Mouse (Mus musculus) CD4-positive, CD25-positive, alpha-beta regulatory T cell, adult 4 months (primary cell): Measurements from ENCODE around the gene Amz1. TPM values are rescaled to one million over a fixed set of nuclear protein-coding genes. Genes with fewer than 3 reads are reported as not detected.

Source experiments
- ATAC-seq: one replicate; pipeline ENCODE4 v1.8.0; 2017
- polyA plus RNA-seq, 2 experiments: library from polyadenylated mRNA; unstranded; fragments of 100-300 nt; shearing (Covaris generic); gene quantifications; one replicate each; pipeline ENCODE4 v1.2.1; 2017

Amz1 gene
- polyA plus RNA-seq, 2 experiments from 2014 or later, result 0.33 to 0.50 TPM

DNA sequence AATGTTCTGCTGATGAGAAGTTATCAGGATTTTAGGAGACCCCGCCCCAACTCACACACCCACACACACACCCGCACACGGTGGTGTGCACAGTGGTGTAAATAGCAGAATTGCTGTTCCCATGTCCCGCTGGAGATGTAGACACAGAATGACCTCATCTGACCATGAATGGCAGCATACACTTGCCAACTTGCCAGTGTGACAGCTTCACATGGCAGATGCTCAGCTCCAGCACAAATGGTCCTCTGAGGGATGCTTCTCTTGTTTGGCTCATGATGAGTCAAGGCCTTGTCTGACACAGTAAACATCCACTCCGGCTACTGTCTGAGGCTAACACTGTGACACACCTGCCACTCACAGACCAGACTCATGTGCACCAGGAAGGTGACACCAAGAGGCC lies 44.4 kb downstream of the Amz1 start:
- ATAC-seq, result no peak

GRCm38 (mm10) chr5:140771612-140772011 lies 47.7 kb downstream of the Amz1 start:
- peak; percentile 82 for ATAC-seq

- ATAC-seq, result peak; percentile 44
These were observed 48.2 kb downstream of the Amz1 start for GRCm38 (mm10) chr5:140772158-140772557.

DNA sequence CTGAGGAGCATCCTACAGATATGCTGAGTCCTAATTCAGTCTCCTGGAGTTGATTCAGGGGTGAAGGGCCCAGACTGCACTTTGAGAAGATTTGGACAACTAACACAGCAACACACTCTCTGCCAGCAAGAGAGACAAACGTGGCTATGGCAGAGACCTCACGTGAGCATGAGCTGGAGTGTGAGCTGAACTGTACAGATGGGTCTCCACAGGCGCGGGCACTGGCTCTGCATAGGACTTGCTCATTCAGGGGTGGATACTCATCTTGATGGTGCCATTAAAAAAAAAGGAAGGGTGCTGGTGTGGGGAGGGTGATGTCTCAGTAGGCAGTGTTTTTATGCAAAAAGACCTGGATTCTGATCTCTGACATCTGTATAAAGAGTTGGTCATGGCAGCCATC lies 51.2 kb downstream of the Amz1 start:
- ATAC-seq, result no peak

GRCm38 (mm10) chr5:140776968-140777367 lies 53.0 kb downstream of the Amz1 start:
- ATAC-seq, result no peak

- ATAC-seq, result no peak
These were observed 57.2 kb downstream of the Amz1 start for GRCm38 (mm10) chr5:140781122-140781521.

GRCm38 (mm10) chr5:140781886-140782572 lies 58.1 kb downstream of the Amz1 start:
- no peak for ATAC-seq

DNA sequence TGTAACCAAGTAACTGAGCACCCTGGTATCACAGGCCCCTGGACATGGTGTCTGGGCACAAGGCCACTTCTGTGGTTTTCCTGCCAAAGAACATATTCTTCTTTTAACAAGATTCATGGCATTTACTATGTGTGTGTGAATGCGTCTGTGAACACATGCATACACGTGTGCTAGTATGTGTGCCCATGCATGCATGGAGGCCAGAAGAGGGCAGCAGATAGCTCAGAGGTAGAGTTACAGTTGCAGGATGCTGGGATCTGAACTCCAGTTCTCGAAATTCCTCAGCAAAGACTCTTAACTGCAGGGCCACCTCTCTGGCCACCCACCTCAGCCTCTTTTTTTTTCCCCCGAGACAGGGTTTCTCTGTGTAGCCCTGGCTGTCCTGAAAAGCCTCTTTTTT lies 59.6 kb downstream of the Amz1 start:
- ATAC-seq, result no peak

DNA sequence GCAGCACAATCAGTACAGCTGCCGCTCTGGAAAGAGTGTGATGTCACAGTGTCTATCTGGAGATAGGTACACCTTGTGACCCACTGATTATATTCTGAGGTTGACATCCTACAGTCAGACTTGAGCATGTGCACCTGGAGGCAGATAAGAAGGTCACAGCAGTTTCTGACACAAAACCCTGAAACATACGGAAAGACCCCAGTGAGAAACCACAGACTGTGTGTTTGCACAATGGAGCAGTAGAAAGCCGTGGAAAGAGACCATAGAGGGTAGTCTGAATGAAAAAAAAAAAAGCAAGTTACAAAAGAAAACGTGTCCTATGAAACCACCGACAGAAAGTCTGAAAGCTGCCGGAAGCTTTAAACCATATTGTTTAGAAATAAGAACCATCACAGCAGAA lies 60.4 kb downstream of the Amz1 start:
- ATAC-seq, result no peak

- ATAC-seq, result no peak
These were observed 61.4 kb downstream of the Amz1 start for GRCm38 (mm10) chr5:140785240-140785872.

DNA sequence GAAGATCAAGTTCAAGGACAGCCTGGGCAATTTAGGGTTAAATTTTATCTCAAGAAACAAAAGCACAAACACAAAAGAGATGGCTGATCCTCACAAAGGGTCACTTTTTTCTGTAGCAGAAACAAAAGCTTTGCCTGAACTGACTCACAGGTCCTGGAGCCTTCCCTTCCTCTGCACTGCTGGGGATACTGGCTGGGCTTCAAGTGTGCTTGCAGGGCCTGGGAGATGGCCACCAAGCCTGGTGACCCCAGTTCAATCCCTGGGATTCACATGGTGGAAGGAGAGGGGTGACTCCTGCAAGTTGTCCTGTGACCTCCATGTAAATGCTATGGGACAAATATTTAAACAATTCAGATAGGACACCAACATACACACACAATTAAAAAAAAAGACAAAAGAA lies 65.6 kb downstream of the Amz1 start:
- no peak for ATAC-seq

DNA sequence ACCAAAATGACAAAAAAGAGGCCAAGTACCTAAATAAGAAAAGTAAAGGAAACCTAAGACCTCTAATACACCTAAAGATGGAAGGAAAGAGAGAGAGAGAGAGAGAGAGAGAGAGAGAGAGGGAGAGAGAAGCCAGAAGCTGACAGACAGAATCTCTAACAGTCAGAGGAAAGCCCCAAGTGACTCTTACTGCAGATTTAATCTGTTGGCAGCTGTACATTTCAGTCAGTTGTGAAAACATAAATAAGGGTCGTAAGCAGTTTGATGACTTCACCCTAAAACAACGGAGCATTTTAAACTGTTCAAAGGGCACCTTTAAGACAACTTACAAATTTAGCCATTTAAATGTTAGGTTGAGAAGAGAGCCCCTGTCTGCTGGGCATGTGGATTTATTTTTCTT lies 66.5 kb downstream of the Amz1 start:
- ATAC-seq, result peak; percentile 66

GRCm38 (mm10) chr5:140790937-140791877 lies 67.3 kb downstream of the Amz1 start:
- ATAC-seq, result peak; percentile 44

DNA sequence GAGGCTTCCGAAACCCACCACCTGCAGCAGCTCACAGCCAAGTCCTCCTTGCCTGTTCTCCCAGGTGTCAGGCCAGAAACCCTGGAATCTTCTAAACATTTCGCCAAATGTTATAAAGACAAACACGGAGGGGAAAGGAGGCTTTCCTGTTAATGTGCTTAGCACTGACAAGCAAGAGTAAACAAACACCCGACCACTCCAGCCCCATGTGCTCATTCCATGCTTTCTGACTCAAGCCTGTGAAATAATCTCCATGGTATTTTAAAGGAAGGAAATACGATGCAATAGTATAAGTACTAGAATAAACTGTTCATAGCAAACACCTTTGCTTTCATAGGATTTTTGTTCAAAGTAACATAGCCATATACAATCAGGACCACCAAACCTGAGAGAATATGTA lies 68.3 kb downstream of the Amz1 start:
- ATAC-seq, result no peak

DNA sequence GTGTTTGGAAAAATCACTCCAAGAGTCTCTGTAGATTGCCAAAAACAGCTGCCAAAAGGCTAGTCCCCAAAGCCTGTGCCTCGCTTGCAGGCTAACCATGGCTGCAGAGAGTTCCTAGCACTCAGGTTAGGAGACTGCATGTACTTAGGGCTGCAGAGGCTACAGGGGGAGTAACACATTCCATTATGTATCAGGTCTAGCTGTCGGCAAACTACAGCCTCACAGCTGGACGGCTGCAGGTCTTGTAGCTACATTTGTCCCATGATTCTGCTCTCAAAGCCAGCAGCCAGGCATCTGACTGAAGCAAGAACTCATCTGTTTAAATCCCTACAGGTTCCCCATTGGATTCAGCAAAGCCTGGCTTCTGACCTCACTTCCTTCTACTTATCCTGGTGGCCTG lies 70.8 kb downstream of the Amz1 start:
- ATAC-seq, result no peak

- ATAC-seq, result no peak
These were observed 71.2 kb downstream of the Amz1 start for GRCm38 (mm10) chr5:140795176-140795575.

DNA sequence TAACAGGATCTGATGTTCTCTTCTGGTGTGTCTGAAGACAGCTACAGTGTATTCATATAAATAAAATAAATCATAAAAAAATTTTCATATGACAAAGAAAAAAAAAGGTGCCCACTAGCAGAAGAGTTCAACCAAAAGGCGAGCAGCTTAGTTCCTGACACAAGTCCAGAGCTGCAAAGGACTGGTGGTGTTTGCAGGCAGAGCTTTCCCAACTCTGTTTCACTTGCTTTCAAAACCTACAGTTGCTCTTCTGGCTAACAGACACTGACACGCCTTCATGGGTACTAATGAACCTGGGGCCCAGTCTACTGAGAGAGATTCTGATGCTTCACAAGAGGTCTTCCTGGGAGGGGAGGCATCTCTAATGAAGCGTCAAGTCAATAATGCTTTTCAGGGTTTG lies 72.1 kb downstream of the Amz1 start:
- ATAC-seq, result no peak

- peak; percentile 39 for ATAC-seq
These were observed 74.2 kb downstream of the Amz1 start for GRCm38 (mm10) chr5:140798158-140798557.

- ATAC-seq, result peak; percentile 85
These were observed 74.8 kb downstream of the Amz1 start for GRCm38 (mm10) chr5:140798775-140799174.

- no peak for ATAC-seq
These were observed 75.3 kb downstream of the Amz1 start for GRCm38 (mm10) chr5:140799190-140799589.

- no peak for ATAC-seq
These were observed 76.5 kb downstream of the Amz1 start for GRCm38 (mm10) chr5:140800288-140800923.

GRCm38 (mm10) chr5:140801782-140802181 lies 77.9 kb downstream of the Amz1 start:
- ATAC-seq, result no peak

DNA sequence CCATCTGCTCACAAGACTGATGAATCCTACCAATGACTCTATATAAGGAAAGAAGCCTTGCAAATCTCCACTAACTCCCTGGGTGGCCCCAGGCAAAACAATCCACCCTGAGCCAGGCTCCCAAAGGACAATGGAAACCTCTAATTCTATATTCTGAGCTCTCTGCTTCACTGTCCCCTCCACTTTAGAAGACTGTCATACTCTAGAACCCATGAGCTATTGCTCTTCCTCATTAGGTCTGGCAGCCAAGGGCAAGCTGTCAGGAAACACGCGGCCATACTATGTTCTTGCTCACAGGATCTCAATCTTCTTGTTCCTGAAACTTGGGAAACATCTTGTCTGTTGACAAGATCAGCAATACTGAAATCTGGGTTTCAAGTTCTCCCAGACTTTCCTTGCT lies 82.3 kb downstream of the Amz1 start:
- ATAC-seq, result no peak
